Mouse (Mus musculus) liver, embryonic 12.5 days (tissue): ENCODE results near the gene Gm45711. TPM values are rescaled to one million over a fixed set of nuclear protein-coding genes. Genes with fewer than 3 reads are reported as not detected.
"Not testable (repeated sequence)": the region's sequence is repeated elsewhere in the genome, so short reads cannot be mapped to it uniquely, and the experiment has no call there.

ENCODE experiments used
- ATAC-seq: fragments of 200-750 bp; cut with Nextera tagmentation; 2 replicates; pipeline ENCODE4 v1.8.0; 2017; ENCODE audit warnings: moderate number of reproducible peaks, mild to moderate bottlenecking, moderate library complexity
- H3K27ac ChIP-seq: fragments of 300-500 bp; sonication (generic); 2 replicates; pipeline ENCODE4 v1.5.1; 2016; ENCODE audit warnings: mild to moderate bottlenecking
- H3K27me3 ChIP-seq: fragments of 300-500 bp; sonication (generic); replicated peaks from 2 replicates; pipeline ENCODE4 v1.6.1; 2016; ENCODE audit warnings: mild to moderate bottlenecking, moderate library complexity
- H3K36me3 ChIP-seq: fragments of 300-500 bp; sonication (generic); 2 replicates; pipeline ENCODE4 v1.6.1; 2016; ENCODE audit warnings: mild to moderate bottlenecking, moderate library complexity
- H3K4me1 ChIP-seq: fragments of 300-500 bp; sonication (generic); 2 replicates; pipeline ENCODE4 v1.6.1; 2016
- H3K4me2 ChIP-seq: fragments of 300-500 bp; sonication (generic); 2 replicates; pipeline ENCODE4 v1.6.1; 2016; ENCODE audit warnings: mild to moderate bottlenecking, moderate library complexity
- H3K4me3 ChIP-seq: fragments of 300-500 bp; sonication (generic); 2 replicates; pipeline ENCODE4 v1.5.1; 2016; ENCODE audit warnings: mild to moderate bottlenecking, moderate library complexity
- H3K9ac ChIP-seq: fragments of 300-500 bp; sonication (generic); 2 replicates; pipeline ENCODE4 v1.6.1; 2016; ENCODE audit warnings: mild to moderate bottlenecking, moderate library complexity
- H3K9me3 ChIP-seq: fragments of 300-500 bp; sonication (generic); replicated peaks from 2 replicates; pipeline ENCODE4 v1.6.1; 2016; ENCODE audit warnings: mild to moderate bottlenecking, moderate library complexity
- WGBS: fragments of 180-500 bp; shearing (Covaris S2); methylation state at CpG from one replicate; pipeline ENCODE4 v1.1.7; 2016; ENCODE audit not compliant: insufficient replicate concordance; 5-methylcytosine and 5-hydroxymethylcytosine counted together
- polyA plus RNA-seq: library from polyadenylated mRNA; unstranded; fragments of >200 nt; fragmentation: Nextera tagmentation; extraction: Ambion mirVana; gene quantifications from 2 replicates; pipeline ENCODE4 v1.2.1, GENCODE M21; 2016

Gm45711 gene
- polyA plus RNA-seq, 1 experiment from 2014 or later: not detected

DNA sequence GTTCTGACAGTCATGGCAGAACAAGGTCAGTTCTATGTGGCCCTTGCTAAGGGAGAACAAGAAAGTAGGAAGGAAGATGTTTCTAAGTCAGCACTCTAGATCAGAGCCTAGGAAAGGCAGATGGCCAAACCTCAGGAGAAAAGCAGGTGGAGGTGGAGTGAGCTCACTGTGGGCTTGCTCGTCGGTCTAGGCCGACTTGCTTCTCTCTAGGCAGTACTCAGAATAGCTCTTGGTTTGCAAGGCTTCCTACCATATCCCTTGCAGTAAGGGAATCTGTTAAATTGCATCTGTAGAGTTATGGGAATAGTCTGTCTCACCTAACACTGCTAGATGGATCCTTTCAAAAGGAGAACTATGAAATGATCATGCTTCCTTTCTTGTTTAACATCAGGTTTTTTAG, 2.1 kb upstream of the Gm45711 start:
- not testable (repeated sequence) for H3K27me3 ChIP-seq, H3K9ac ChIP-seq, H3K27ac ChIP-seq, H3K4me1 ChIP-seq, H3K4me3 ChIP-seq, ATAC-seq, H3K36me3 ChIP-seq, H3K9me3 ChIP-seq, H3K4me2 ChIP-seq
- WGBS: 71% methylated on average over 3 of the region's 3 CpGs

DNA sequence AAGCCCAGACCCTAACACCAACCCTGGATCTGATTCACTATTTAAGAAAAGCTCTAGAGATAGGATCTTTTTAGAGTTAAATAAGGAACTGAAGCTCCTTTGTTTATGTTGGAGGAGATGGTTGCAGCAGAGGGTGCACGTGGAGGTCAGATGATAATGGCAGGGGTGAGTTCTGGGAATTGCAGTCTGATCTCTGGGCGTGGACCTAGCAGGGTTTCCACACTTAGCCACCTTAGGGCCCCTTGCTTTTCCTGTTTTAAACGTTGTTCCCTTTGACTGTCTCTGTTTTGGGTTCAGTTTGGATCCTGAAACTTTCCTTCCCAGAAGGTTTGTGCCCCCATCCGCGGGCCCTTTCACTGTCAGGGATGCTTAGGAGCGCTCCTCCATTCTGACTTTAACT, 1.5 kb downstream of the Gm45711 start:
- not testable (repeated sequence) for H3K4me1 ChIP-seq, H3K9ac ChIP-seq, H3K4me2 ChIP-seq, H3K27ac ChIP-seq, H3K27me3 ChIP-seq, H3K4me3 ChIP-seq, H3K9me3 ChIP-seq, H3K36me3 ChIP-seq
- WGBS: 40% methylated on average over 6 of the region's 6 CpGs
- peak; percentile 51; the same call in 1 of the 2 replicates for ATAC-seq

DNA sequence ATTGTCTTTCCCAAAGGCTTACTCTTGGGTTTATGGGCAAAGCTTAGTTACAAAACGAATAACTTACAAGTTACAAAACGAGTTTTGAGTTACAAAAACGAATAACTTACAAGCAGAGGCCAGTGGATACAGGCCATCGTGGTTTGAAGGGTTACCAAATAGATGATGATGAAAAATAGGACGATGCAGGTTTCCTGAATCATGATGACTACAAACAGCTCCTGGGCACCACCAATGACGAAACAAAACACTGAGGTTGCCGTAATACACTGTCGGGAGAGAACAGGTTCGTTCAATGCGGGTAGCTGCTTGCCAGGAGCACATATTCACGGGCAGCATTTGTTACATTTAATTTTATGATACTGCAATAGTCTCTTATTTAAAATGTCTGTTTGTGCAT, 4.9 kb downstream of the Gm45711 start:
- H3K9me3 ChIP-seq: no peaks in the 10 kb centered on the region
- no peak overlapping the region for H3K4me2 ChIP-seq
- WGBS: 73% methylated on average over 11 of the region's 11 CpGs
- no peaks in the 10 kb centered on the region for H3K27me3 ChIP-seq
- ATAC-seq: no peak
- peaks cover 5% of the 10 kb centered on the region; the same call in 1 of the 2 replicates for H3K4me1 ChIP-seq
- H3K9ac ChIP-seq: no peak overlapping the region
- H3K36me3 ChIP-seq: no peaks in the 10 kb centered on the region
- H3K27ac ChIP-seq: no peak overlapping the region
- H3K4me3 ChIP-seq: no peak overlapping the region

DNA sequence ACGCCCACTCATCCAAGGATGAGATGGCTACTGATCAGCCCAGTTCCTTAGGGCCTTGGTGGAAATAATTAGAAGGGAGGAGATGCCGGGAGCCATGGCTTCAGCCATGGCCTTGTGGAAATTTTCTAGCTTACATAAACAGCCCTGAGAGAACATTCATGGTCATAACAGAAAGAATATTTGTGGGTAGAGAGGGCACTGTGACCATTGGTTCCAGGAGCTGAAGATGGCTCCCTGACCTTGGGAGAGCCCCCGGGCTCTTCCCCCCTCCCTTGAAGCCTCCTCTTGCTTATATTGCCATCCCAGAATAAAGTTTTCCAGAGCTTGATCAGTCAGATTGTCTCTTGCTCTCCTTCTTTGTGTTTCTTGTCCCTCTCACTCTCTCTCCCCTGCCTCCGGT, 7.3 kb downstream of the Gm45711 start:
- not testable (repeated sequence) for H3K9me3 ChIP-seq, H3K9ac ChIP-seq, H3K27me3 ChIP-seq, H3K4me3 ChIP-seq, ATAC-seq, H3K4me1 ChIP-seq, H3K27ac ChIP-seq, H3K36me3 ChIP-seq, H3K4me2 ChIP-seq
- 79% methylated on average over 4 of the region's 4 CpGs for WGBS

DNA sequence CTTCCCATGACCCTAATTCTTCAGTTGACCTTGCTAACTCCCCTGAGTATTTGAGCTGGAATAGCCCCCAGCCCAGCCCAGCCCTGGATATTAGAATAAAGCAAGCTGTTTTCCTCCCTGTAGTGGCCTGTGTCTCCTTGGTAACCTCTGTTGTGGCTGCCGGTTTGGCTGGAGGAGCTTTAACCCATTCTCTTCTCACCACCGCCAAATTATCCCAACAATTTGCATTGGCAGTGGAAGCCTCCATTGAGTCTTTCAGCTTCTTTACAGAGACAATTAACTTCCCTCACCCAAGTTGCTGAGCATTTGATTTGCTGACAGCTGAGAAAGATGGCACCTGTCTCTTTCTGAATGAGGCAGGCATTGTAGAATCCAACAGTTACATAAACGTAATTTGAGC, 8.3 kb downstream of the Gm45711 start:
- not testable (repeated sequence) for H3K4me1 ChIP-seq, H3K27ac ChIP-seq, H3K9me3 ChIP-seq, H3K9ac ChIP-seq, H3K36me3 ChIP-seq, H3K4me2 ChIP-seq, H3K27me3 ChIP-seq, ATAC-seq, H3K4me3 ChIP-seq
- WGBS: 40% methylated on average over 3 of the region's 3 CpGs

DNA sequence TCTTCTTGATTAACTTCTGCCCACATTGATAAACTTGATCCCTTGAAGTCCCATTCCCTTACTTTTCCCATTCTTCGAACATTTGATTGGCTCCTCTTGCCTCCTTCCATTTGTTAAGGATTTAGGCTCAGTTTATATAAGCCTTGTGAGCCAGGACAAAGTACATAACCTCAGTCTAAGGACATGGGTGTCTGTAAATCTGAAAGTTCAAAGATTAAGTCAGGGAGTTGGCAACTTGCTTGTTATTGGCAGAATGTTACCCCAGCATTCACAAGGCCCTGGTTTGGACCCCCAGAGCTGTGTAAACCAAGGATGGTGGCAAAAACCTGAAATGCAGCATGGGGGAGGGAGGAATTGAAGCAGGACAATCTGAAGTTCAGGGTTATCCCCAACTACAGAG, 15.5 kb downstream of the Gm45711 start:
- peaks cover 3% of the 10 kb centered on the region; the same call in 1 of the 2 replicates for H3K4me1 ChIP-seq
- H3K4me2 ChIP-seq: no peak overlapping the region
- no peak for ATAC-seq
- no peaks in the 10 kb centered on the region; the same call in 1 of the 2 replicates for H3K27me3 ChIP-seq
- H3K36me3 ChIP-seq: no peaks in the 10 kb centered on the region
- no peak overlapping the region for H3K27ac ChIP-seq
- no peak overlapping the region for H3K4me3 ChIP-seq
- WGBS: 55% methylated on average over 1 of the region's 1 CpGs
- H3K9me3 ChIP-seq: no peaks in the 10 kb centered on the region
- H3K9ac ChIP-seq: no peak overlapping the region

DNA sequence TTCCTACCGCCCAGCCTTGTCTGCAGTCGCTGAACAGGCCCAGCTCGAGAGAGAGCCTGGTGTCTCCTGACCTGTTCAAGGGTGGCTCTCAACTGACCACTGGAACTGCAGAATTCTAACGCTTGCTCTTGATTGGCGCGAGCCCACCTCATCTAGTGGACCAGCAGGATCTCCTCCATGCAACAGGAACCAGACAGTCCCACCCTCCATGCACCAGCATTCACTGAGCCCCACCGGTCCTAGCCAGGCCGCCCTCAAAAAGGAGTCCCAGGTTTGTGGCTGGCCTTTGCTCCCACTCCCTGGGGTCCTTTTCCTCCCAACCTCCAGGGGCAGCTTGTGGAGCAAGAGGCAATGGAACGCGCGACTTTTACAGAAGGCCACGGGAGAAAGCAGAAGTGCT, 16.8 kb downstream of the Gm45711 start, which contains the start of gene Cmtm2a:
Cmtm2a (minus strand) TSS at position 101 of the 400 bp plus-strand sequence.
- not testable (repeated sequence) for ATAC-seq

DNA sequence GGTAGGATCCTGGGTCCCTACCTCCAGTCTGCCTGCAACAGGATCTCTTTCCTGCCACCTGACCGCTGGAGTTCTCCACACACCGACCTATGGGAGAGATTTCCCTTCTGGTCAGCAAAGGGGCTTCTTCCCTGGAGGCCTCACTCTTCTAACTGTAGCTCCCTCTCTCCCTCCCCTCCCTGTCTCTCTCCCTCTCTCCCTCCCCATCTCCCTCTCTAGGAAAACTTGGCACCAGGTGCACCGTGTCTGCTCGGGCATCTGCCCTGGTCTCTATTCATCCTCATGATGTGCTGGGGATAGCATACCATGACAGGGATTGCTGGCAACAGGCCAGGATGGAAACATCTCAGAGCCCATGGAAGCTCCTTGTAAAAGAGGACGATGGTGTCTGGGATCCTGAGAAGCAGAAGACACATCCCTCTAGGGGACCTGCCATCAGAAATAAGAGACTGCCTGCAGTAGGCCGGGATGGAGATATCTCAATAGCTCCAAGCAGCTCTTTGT, 40.9 kb downstream of the Gm45711 start:
- no peak overlapping the region for H3K4me3 ChIP-seq
- 66% methylated on average over 6 of the region's 6 CpGs for WGBS
- H3K9me3 ChIP-seq: no peaks in the 10 kb centered on the region
- ATAC-seq: no peak
- no peaks in the 10 kb centered on the region for H3K27me3 ChIP-seq
- peaks cover 9% of the 10 kb centered on the region for H3K36me3 ChIP-seq
- H3K4me1 ChIP-seq: no peaks in the 10 kb centered on the region
- H3K9ac ChIP-seq: no peak overlapping the region
- no peak overlapping the region for H3K27ac ChIP-seq
- no peak overlapping the region for H3K4me2 ChIP-seq

More for the DNA sequence above, 16.8 kb downstream of the Gm45711 start, which contains the start of gene Cmtm2a:
- H3K9ac ChIP-seq, H3K27ac ChIP-seq, H3K27me3 ChIP-seq, H3K9me3 ChIP-seq, H3K4me1 ChIP-seq, H3K4me3 ChIP-seq, H3K4me2 ChIP-seq, H3K36me3 ChIP-seq: not testable (repeated sequence)
- WGBS: 65% methylated on average over 12 of the region's 12 CpGs

DNA sequence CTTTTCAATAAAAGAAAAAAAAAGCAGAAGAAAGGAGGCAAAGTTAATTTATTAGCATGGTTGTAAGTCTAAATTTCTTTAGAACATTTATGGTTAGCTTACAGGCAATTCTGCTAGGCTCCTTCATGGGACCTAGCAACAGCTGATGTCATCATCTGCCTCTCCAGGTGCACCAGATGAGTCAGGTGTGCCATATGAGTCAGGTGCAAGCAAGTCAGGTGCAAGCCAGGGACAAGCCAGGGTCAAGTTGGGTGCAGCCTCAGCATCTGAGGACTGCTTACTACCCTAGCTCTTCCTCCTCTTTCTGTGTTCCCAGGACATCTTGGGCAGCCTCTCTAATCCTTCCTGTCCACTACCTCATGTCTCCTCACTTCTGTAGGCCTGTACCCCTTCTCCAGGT, 41.5 kb downstream of the Gm45711 start:
- no peak overlapping the region for H3K9ac ChIP-seq
- no peaks in the 10 kb centered on the region for H3K27me3 ChIP-seq
- no peaks in the 10 kb centered on the region for H3K4me1 ChIP-seq
- ATAC-seq: no peak
- H3K9me3 ChIP-seq: no peaks in the 10 kb centered on the region
- peaks cover 15% of the 10 kb centered on the region for H3K36me3 ChIP-seq
- no peak overlapping the region for H3K27ac ChIP-seq
- no peak overlapping the region for H3K4me2 ChIP-seq
- H3K4me3 ChIP-seq: no peak overlapping the region

DNA sequence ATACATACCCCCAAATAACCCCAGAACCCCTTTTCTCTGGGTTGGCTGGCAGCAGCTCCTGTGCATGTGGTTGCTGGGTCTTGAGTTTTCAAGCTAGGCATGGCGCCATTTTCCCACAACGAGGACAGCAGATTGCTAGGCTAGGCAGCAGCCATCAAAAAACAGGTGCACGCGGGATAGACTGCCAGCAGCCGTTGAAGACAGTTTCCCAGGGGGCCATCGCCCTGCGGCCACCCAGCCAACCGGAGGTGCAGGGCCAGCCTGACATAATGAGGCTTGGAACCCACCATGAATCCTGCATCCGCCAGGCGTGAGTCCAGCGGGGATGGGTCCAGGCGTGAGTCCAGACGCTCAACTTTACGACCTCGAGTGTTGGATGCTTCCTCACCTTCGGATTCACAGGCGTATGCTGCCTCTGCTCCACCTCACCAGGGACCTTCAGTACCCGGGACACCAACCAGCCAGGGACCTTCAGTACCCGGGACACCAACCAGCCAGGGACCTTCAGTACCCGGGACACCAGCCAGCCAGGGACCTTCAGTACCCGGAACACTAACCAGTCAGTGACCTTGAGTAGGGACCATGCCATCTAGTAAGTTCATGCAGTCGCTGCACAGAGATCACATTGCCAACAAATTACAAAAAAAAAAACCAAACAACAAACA, 45.5 kb downstream of the Gm45711 start:
- H3K36me3 ChIP-seq: peaks cover 34% of the 10 kb centered on the region
- not testable (repeated sequence) for H3K27ac ChIP-seq, ATAC-seq, H3K9ac ChIP-seq, H3K9me3 ChIP-seq, H3K4me2 ChIP-seq, H3K4me3 ChIP-seq, H3K27me3 ChIP-seq, H3K4me1 ChIP-seq
- 90% methylated on average over 22 of the region's 22 CpGs for WGBS

DNA sequence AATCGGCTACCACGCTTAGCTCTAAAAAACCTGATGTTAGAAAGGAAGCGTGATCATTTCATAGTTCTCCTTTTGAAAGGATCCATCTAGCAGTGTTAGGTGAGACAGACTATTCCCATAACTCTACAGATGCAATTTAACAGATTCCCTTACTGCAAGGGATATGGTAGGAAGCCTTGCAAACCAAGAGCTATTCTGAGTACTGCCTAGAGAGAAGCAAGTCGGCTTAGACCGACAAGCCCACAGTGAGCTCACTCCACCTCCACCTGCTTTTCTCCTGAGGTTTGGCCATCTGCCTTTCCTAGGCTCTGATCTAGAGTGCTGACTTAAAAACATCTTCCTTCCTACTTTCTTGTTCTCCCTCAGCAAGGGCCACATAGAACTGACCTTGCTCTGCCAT, 48.1 kb downstream of the Gm45711 start:
- not testable (repeated sequence) for ATAC-seq, H3K9me3 ChIP-seq, H3K27me3 ChIP-seq, H3K4me2 ChIP-seq, H3K4me3 ChIP-seq, H3K27ac ChIP-seq, H3K4me1 ChIP-seq, H3K9ac ChIP-seq
- peaks cover 58% of the 10 kb centered on the region for H3K36me3 ChIP-seq
- WGBS: 88% methylated on average over 5 of the region's 5 CpGs

DNA sequence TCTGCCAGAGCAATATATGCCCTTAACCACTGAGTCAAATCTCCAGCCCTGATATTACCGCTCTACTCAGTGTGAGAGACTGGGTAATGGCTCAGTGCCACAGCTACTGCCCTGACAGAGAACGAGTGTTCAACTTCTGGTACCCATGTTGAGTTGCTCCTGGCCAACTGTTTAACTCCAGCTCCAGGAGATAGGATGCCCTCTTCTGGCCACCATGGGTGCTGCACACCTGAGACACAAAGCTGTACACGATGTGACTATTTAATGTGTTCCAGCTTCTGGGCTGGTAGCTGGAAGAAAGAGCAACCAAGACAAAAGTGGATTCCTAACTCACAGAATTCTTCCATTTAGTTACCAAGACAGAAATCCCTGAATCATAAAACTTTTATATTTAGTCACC, 56.9 kb downstream of the Gm45711 start:
- Histone ChIP-seq H3K9me3 (no peaks in the 10 kb centered on the region), H3K4me3 (no peak overlapping the region), H3K36me3 (peaks cover 10% of the 10 kb centered on the region), H3K4me2 (no peak overlapping the region), H3K4me1 (peaks cover 27% of the 10 kb centered on the region), H3K9ac (no peak overlapping the region), H3K27ac (no peak overlapping the region), H3K27me3 (no peaks in the 10 kb centered on the region)
- 63% methylated on average over 3 of the region's 3 CpGs for WGBS
- no peak for ATAC-seq

DNA sequence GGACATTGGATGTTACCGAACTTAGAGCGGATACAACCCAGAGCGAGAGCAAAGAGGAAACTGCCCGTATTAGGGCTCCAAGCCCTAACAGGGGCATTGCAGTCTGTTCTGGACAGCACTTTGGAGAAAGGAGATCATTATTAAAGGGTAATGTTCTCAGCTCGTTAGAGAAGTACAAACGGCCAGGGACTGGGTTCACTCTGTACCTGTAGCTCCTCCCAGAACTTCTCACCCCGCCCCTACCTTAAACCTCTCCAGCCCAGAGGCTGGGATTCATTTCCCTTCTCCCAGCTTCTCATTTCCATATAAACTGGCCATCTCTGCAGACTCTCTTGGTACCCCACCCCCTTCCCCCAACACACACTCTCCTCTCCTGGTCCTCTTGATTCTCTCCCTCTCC, 58.4 kb downstream of the Gm45711 start:
- no peaks in the 10 kb centered on the region for H3K36me3 ChIP-seq
- H3K9ac ChIP-seq: peak overlapping the region; percentile 73
- H3K27ac ChIP-seq: no peak overlapping the region
- H3K27me3 ChIP-seq: no peaks in the 10 kb centered on the region
- no peaks in the 10 kb centered on the region for H3K9me3 ChIP-seq
- H3K4me1 ChIP-seq: peaks cover 42% of the 10 kb centered on the region
- H3K4me2 ChIP-seq: peak overlapping the region; percentile 85
- peak overlapping the region; percentile 71 for H3K4me3 ChIP-seq
- ATAC-seq: no peak
- 0% methylated on average over 7 of the region's 7 CpGs for WGBS
